Mouse (Mus musculus): Measurements from ENCODE around the gene AL607142.1.

DNA sequence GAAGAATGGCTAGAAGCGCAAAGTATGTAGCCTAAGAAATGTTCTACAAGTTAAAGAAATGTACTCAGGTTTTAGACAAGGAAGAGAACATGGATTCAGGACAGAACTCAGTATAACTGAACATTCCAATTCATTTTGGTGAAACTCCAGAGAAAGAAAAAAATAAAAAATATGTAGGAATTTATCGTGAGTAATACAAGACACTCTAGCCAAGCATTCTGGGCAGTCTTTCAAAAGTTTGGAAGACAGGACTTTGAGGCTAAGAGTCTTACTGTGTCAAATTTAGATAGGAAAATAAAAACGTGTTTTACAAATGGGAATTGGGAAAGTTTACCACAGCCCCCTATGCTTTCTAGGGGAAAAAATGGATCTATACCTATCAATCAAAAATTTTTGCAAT lies 18.9 kb downstream of the AL607142.1 start:
- TF ChIP-seq CTCF (IDR thresholded peaks at IDR 0.05) (no peak), POLR2A (IDR thresholded peaks at IDR 0.05; ENCODE audit: insufficient read depth, low read depth, low read length) (no peak), EP300 (IDR thresholded peaks at IDR 0.05; ENCODE audit: insufficient read depth, low read depth, low read length) (no peak)

Measured in heart, adult 2 months (tissue).